Mouse (Mus musculus) kidney, adult 2 months (tissue): ENCODE data around the gene Exoc3.

ENCODE experiments used
- CTCF ChIP-seq: fragments of 200-500 bp; conservative IDR thresholded peaks from 2 replicates; pipeline ENCODE4 v1.5.1; 2011; ENCODE audit warnings: low read depth, mild to moderate bottlenecking, control low read depth, low read length, moderate library complexity, mixed read lengths; ENCODE audit not compliant: insufficient read depth, insufficient read length
- POLR2A ChIP-seq: fragments of 200-500 bp; IDR thresholded peaks from one replicate; pipeline ENCODE4 v1.6.1; 2011; ENCODE audit warnings: low read depth, low read length, control low read depth

- TF ChIP-seq CTCF = no peak
- no peak for TF ChIP-seq POLR2A
Measured at GRCm38 (mm10) chr13:74145983-74146622, 62.4 kb downstream of the Exoc3 start.
